In the genomic region with DNA sequence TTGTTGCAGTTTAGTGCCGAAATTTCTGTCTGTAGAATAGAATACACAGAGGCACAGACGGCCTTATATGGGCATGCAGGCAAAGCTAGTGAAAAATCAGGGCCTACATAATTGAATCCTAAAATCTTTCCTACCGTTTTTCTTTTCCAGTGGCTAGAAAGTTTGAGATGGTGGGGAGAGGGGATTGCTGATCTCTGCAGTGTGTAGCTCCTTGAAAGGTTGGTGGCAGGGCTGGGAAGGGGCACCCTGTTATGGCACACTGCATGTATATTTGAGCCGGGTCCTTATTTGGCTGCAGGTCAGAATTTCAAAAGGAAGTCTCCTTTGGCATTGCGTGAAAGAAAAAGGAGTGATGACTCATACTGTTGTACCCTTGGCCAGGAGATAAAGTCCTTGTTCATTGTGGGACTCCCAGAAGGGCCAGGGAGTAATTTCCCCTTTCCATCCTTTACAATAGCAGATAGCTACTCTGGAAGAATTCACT, we compare ENCODE assay signal across 8 mouse cellular contexts. TPM values are rescaled to one million over a fixed set of nuclear protein-coding genes. Genes with fewer than 3 reads are reported as not detected.
DNase-seq lines count a peak whose midpoint lies in the region; ATAC-seq and TF ChIP-seq lines count a peak whose summit lies in the region.

No protein-coding gene starts in this region.

- H3K27me3 ChIP-seq in cerebellum, adult 2 months (ENCODE audit: control insufficient read depth, insufficient read depth, low read length) = no peaks in the 10 kb centered on the region
- H3K27me3 ChIP-seq in E14TG2a.4 (ENCODE audit: insufficient read depth, low read length) = no peaks in the 10 kb centered on the region
- no peaks in the 10 kb centered on the region for H3K27me3 ChIP-seq in hindbrain, embryonic 14.5 days (ENCODE audit: control insufficient read depth, insufficient read depth, low read length)
- H3K27me3 ChIP-seq in liver, embryonic 14.5 days (ENCODE audit: control insufficient read depth, insufficient read depth, low read length) = peaks cover 3% of the 10 kb centered on the region
- H3K27me3 ChIP-seq in neural tube, embryonic 14.5 days (ENCODE audit: control insufficient read depth, insufficient read depth, low read length) = peaks cover 3% of the 10 kb centered on the region; the same call in 1 of the 2 replicates

- peak overlapping the region; percentile 50; the same call in 1 of the 2 replicates for H3K27ac ChIP-seq in cerebellum, adult 2 months (ENCODE audit: insufficient read depth, low read length)
- H3K27ac ChIP-seq in embryonic fibroblast, embryonic 13.5 days (ENCODE audit: insufficient read depth, low read length) = peak overlapping the region; percentile 92
- peak overlapping the region; percentile 94 for H3K27ac ChIP-seq in hindbrain, embryonic 14.5 days
- H3K27ac ChIP-seq in liver, embryonic 14.5 days = peak overlapping the region; percentile 23
- H3K27ac ChIP-seq in neural tube, embryonic 14.5 days (ENCODE audit: low read depth, low read length) = peak overlapping the region; percentile 95

- peak overlapping the region; percentile 78 for H3K9ac ChIP-seq in hindbrain, embryonic 14.5 days
- peak overlapping the region; percentile 80 for H3K9ac ChIP-seq in liver, embryonic 14.5 days (replicated peaks)
- H3K9ac ChIP-seq in neural tube, embryonic 14.5 days (replicated peaks; ENCODE audit: low read depth, low read length) = peak overlapping the region; percentile 63

- no peak for TF ChIP-seq CTCF in cerebellum, adult 2 months (IDR thresholded peaks at IDR 0.05; ENCODE audit: borderline replicate concordance, insufficient read depth, low read depth, low read length)
- no peak for TF ChIP-seq CTCF in E14TG2a.4 (conservative IDR thresholded peaks at IDR 0.05; ENCODE audit: low read length)
- no peak for TF ChIP-seq CTCF in embryonic fibroblast, embryonic 13.5 days (IDR thresholded peaks at IDR 0.05; ENCODE audit: borderline replicate concordance, insufficient read depth, low read length)
- TF ChIP-seq CTCF in liver, embryonic 14.5 days (IDR thresholded peaks at IDR 0.05; ENCODE audit: low read depth) = no peak

- no peak for TF ChIP-seq EP300 in liver, embryonic 14.5 days (IDR thresholded peaks at IDR 0.05; ENCODE audit: low read depth)

- H3K4me1 ChIP-seq in cerebellum, adult 2 months (ENCODE audit: control insufficient read depth, insufficient read depth, low read length) = peaks cover 3% of the 10 kb centered on the region; the same call in 1 of the 2 replicates
- peaks cover 72% of the 10 kb centered on the region for H3K4me1 ChIP-seq in E14TG2a.4 (replicated peaks; ENCODE audit: low read depth, low read length)
- H3K4me1 ChIP-seq in embryonic fibroblast, embryonic 13.5 days (ENCODE audit: control insufficient read depth, insufficient read depth, low read length) = peaks cover 10% of the 10 kb centered on the region
- peaks cover 23% of the 10 kb centered on the region for H3K4me1 ChIP-seq in hindbrain, embryonic 14.5 days (replicated peaks; ENCODE audit: control insufficient read depth, insufficient read depth, low read length)
- H3K4me1 ChIP-seq in liver, embryonic 14.5 days (replicated peaks; ENCODE audit: control insufficient read depth in 2 of 2, insufficient read depth in 2 of 2, low read length in 1 of 2) = peaks cover 3 to 25% of the 10 kb centered on the region in 2 experiments
- peaks cover 14% of the 10 kb centered on the region for H3K4me1 ChIP-seq in neural tube, embryonic 14.5 days (ENCODE audit: control insufficient read depth, insufficient read depth, low read length)

- H3K4me2 ChIP-seq in hindbrain, embryonic 14.5 days (replicated peaks) = peak overlapping the region; percentile 76
- peak overlapping the region; percentile 75 for H3K4me2 ChIP-seq in liver, embryonic 14.5 days (ENCODE audit: low read depth)
- peak overlapping the region; percentile 66 for H3K4me2 ChIP-seq in neural tube, embryonic 14.5 days (ENCODE audit: low read depth, low read length)

- TF ChIP-seq POLR2A in cerebellum, adult 2 months (IDR thresholded peaks at IDR 0.05; ENCODE audit: borderline replicate concordance, insufficient read depth, low read length) = no peak
- no peak; the same call in none of the 2 replicates for TF ChIP-seq POLR2A in embryonic fibroblast, embryonic 13.5 days (IDR thresholded peaks at IDR 0.05; ENCODE audit: low read depth, low read length)

- H3K4me3 ChIP-seq in cerebellum, adult 2 months (replicated peaks; ENCODE audit: insufficient read depth, low read depth, low read length) = peak overlapping the region; percentile 87
- peak overlapping the region; percentile 95 for H3K4me3 ChIP-seq in E14TG2a.4 (replicated peaks; ENCODE audit: low read length)
- H3K4me3 ChIP-seq in embryonic fibroblast, embryonic 13.5 days (ENCODE audit: insufficient read depth, low read length) = peak overlapping the region; percentile 92
- peak overlapping the region; percentile 69 for H3K4me3 ChIP-seq in hindbrain, embryonic 14.5 days (replicated peaks; ENCODE audit: low read length)
- H3K4me3 ChIP-seq in liver, embryonic 14.5 days (ENCODE audit: insufficient read depth in 1 of 2, low read depth in 2 of 2, low read length in 2 of 2) = peak overlapping the region; percentile 72 to 100
- H3K4me3 ChIP-seq in neural tube, embryonic 14.5 days (ENCODE audit: low read depth, low read length) = peak overlapping the region; percentile 69

- 3% methylated on average over 5 of the region's 5 CpGs for WGBS in cerebellum, adult 2 months
- 1% methylated on average over 5 of the region's 5 CpGs for WGBS in hindbrain, embryonic 14.5 days
- WGBS in liver, embryonic 14.5 days (ENCODE audit: insufficient replicate concordance) = 2% methylated on average over 5 of the region's 5 CpGs
- 2% methylated on average over 5 of the region's 5 CpGs for WGBS in neural tube, embryonic 14.5 days

- ATAC-seq in hindbrain, embryonic 14.5 days (ENCODE audit: low FRiP score) = no peak
- ATAC-seq in liver, embryonic 14.5 days (ENCODE audit: insufficient read depth) = no peak
- ATAC-seq in neural tube, embryonic 14.5 days (ENCODE audit: low read depth) = no peak

- peak; percentile 42 to 57 for DNase-seq in cerebellum, adult 2 months
- DNase-seq in cerebellum, adult 9-11 months = no peak
- peak; percentile 48 for DNase-seq in hindbrain, embryonic 14.5 days (ENCODE audit: low spot score)
- no peak for DNase-seq in liver, embryonic 14.5 days (ENCODE audit: low read depth in 3 of 3, low spot score in 3 of 3)
- DNase-seq in yolk sac, embryonic 10.5 days (ENCODE audit: low spot score) = no peak

- H3K9me3 ChIP-seq in E14TG2a.4 (ENCODE audit: low read length) = no peaks in the 10 kb centered on the region
- H3K9me3 ChIP-seq in hindbrain, embryonic 14.5 days (ENCODE audit: control insufficient read depth, low read length) = no peaks in the 10 kb centered on the region
- no peaks in the 10 kb centered on the region for H3K9me3 ChIP-seq in liver, embryonic 14.5 days (ENCODE audit: control insufficient read depth, low read length)
- H3K9me3 ChIP-seq in neural tube, embryonic 14.5 days (ENCODE audit: control insufficient read depth, low read length) = no peaks in the 10 kb centered on the region

- H3K36me3 ChIP-seq in E14TG2a.4 (ENCODE audit: insufficient read depth, low read length) = peaks cover 45% of the 10 kb centered on the region
- H3K36me3 ChIP-seq in hindbrain, embryonic 14.5 days (replicated peaks; ENCODE audit: control insufficient read depth, insufficient read depth) = peaks cover 37% of the 10 kb centered on the region
- peaks cover 20% of the 10 kb centered on the region for H3K36me3 ChIP-seq in liver, embryonic 14.5 days (replicated peaks; ENCODE audit: control insufficient read depth, insufficient read depth, low read depth)
- H3K36me3 ChIP-seq in neural tube, embryonic 14.5 days (ENCODE audit: control insufficient read depth, insufficient read depth, low read length) = peaks cover 22% of the 10 kb centered on the region

RNA-seq across cellular contexts. Expression of gene Klf6, which starts 2.2 kb away (rescaled TPM):
- 11.8 and 12.3 TPM in 2 replicates for polyA plus RNA-seq in cerebellum, adult 2 months (2012; rRNA removed)
- 105 and 134 TPM in 2 replicates for polyA plus RNA-seq in embryonic fibroblast, embryonic 13.5 days (2011; ENCODE audit: insufficient read length, low read depth, missing spikeins)
- 77.8 and 86.1 TPM in 2 replicates for polyA plus RNA-seq in hindbrain, embryonic 14.5 days (2014; fragmentation: Nextera tagmentation; extraction: Ambion mirVana)
- polyA plus RNA-seq in liver, embryonic 14.5 days (2012; rRNA removed) = 3.3 and 4.5 TPM in 2 replicates
- 12.5 and 15.6 TPM in 2 replicates for polyA plus RNA-seq in liver, embryonic 14.5 days (2014; fragmentation: Nextera tagmentation; extraction: Ambion mirVana)
- polyA plus RNA-seq in neural tube, embryonic 14.5 days (2014; fragmentation: Nextera tagmentation; extraction: Ambion mirVana) = 83.5 and 97.5 TPM in 2 replicates

Comparison
In these comparisons a context has a peak if more than half of its experiments do, and no peak if none do; other contexts are left out.
1. DNase-seq: peak in cerebellum, adult 2 months (2 of 2) and hindbrain, embryonic 14.5 days (single experiment); none in cerebellum, adult 9-11 months (single experiment), liver, embryonic 14.5 days (0 of 3) and yolk sac, embryonic 10.5 days (single experiment).
2. H3K27ac ChIP-seq: peak in every context shown above with its lines; median percentile 95 in neural tube, embryonic 14.5 days; 94 in hindbrain, embryonic 14.5 days; 92 in embryonic fibroblast, embryonic 13.5 days; 50 in cerebellum, adult 2 months; 23 in liver, embryonic 14.5 days.
3. Peak in every context shown above with its lines, with median percentiles within 50 percentile points of each other: H3K4me3 ChIP-seq, H3K4me2 ChIP-seq and H3K9ac ChIP-seq.